Mouse (Mus musculus): ENCODE data around the gene Ankrd54. TPM values are rescaled to one million over a fixed set of nuclear protein-coding genes. Genes with fewer than 3 reads are reported as not detected.

The Ankrd54 gene
- 52.5 TPM for polyA plus RNA-seq (2017; shearing (Covaris generic))

GRCm38 (mm10) chr15:79062376-79063159 lies at the start of gene Ankrd54:
Ankrd54 (minus strand) TSS chr15:79062893.

GRCm38 (mm10) chr15:79108421-79109320 lies 46.0 kb upstream of the Ankrd54 start, which contains the start of gene Micall1:
Micall1 (plus strand) TSS chr15:79108898.

GRCm38 (mm10) chr15:79074913-79075532 lies 12.3 kb upstream of the Ankrd54 start, which contains the start of gene Eif3l:
Eif3l (plus strand) TSS chr15:79075179.

GRCm38 (mm10) chr15:79041585-79041984 lies 21.1 kb downstream of the Ankrd54 start, which contains the start of gene Galr3:
Galr3 (plus strand) TSS chr15:79041885.

GRCm38 (mm10) chr15:79028237-79028738 lies 34.4 kb downstream of the Ankrd54 start, which contains the start of gene H1f0:
H1f0 (plus strand) TSS chr15:79028450.

Other genes starting within 250 kb of the Ankrd54 start
- 0.39 TPM for gene Cdc42ep1, start 220.3 kb downstream of the Ankrd54 start, polyA plus RNA-seq (2017; shearing (Covaris generic))
- not detected for gene Lgals2, start 207.4 kb downstream of the Ankrd54 start, polyA plus RNA-seq (2017; shearing (Covaris generic))
- gene Gga1, start 185.7 kb downstream of the Ankrd54 start, polyA plus RNA-seq (2017; shearing (Covaris generic)), result 59.0 TPM
- gene Gm49510, start 163.2 kb downstream of the Ankrd54 start, polyA plus RNA-seq (2017; shearing (Covaris generic)), result not detected
- gene Sh3bp1, start 163.1 kb downstream of the Ankrd54 start, polyA plus RNA-seq (2017; shearing (Covaris generic)), result 145 TPM
- gene Pdxp, start 149.0 kb downstream of the Ankrd54 start, polyA plus RNA-seq (2017; shearing (Covaris generic)), result 14.5 TPM
- gene Lgals1, start 136.2 kb downstream of the Ankrd54 start, polyA plus RNA-seq (2017; shearing (Covaris generic)), result 575 TPM
- gene Nol12, start 128.0 kb downstream of the Ankrd54 start, polyA plus RNA-seq (2017; shearing (Covaris generic)), result 21.1 TPM
- 60.8 TPM for gene Triobp, start 115.2 kb downstream of the Ankrd54 start, polyA plus RNA-seq (2017; shearing (Covaris generic))
- 25.0 TPM for gene H1f0, start 34.4 kb downstream of the Ankrd54 start, polyA plus RNA-seq (2017; shearing (Covaris generic))
- gene Galr3, start 21.0 kb downstream of the Ankrd54 start, polyA plus RNA-seq (2017; shearing (Covaris generic)), result not detected
- 109 TPM for gene Eif3l, start 12.3 kb upstream of the Ankrd54 start, polyA plus RNA-seq (2017; shearing (Covaris generic))
- 26.3 TPM for gene Micall1, start 46.0 kb upstream of the Ankrd54 start, polyA plus RNA-seq (2017; shearing (Covaris generic))
- gene Polr2f, start 78.1 kb upstream of the Ankrd54 start, polyA plus RNA-seq (2017; shearing (Covaris generic)), result 86.9 TPM
- gene 1700088E04Rik, start 78.4 kb upstream of the Ankrd54 start, polyA plus RNA-seq (2017; shearing (Covaris generic)), result not detected
- gene Sox10, start 102.3 kb upstream of the Ankrd54 start, polyA plus RNA-seq (2017; shearing (Covaris generic)), result 0.28 TPM
- 38.5 TPM for gene Pick1, start 166.3 kb upstream of the Ankrd54 start, polyA plus RNA-seq (2017; shearing (Covaris generic))
- 0.40 TPM for gene Gm49486, start 166.5 kb upstream of the Ankrd54 start, polyA plus RNA-seq (2017; shearing (Covaris generic))
- gene Slc16a8, start 191.9 kb upstream of the Ankrd54 start, polyA plus RNA-seq (2017; shearing (Covaris generic)), result not detected
- gene Baiap2l2, start 222.6 kb upstream of the Ankrd54 start, polyA plus RNA-seq (2017; shearing (Covaris generic)), result 1.9 TPM

All from effector memory CD4-positive, alpha-beta T cell, adult 7 months (primary cell).